ENCODE assay signal across 26 mouse cellular contexts in genomic region chr2:83549454-83549853, GRCm38 (mm10).
DNase-seq lines count a peak whose midpoint lies in the region; ATAC-seq and TF ChIP-seq lines count a peak whose summit lies in the region.
"Had no signal": no experiment of that assay in that cellular context is flagged by ENCODE, and none has a peak within 500 bp of the region (broad histone marks: within the 10 kb centered on the region; RNA-seq: fewer than 3 reads in every experiment).

No protein-coding gene starts in this region.

- TF ChIP-seq POLR2A in CH12.LX (IDR thresholded peaks at IDR 0.05; ENCODE audit: low read depth, low read length) (no peak), MEL (IDR thresholded peaks at IDR 0.05; ENCODE audit: control insufficient read depth in 1 of 2, insufficient read depth in 1 of 2, low read depth in 1 of 2, low read length in 2 of 2, poor library complexity in 1 of 2) (no peak)

- no peaks in the 10 kb centered on the region for H3K9me3 ChIP-seq in hindbrain, embryonic 11.5 days (ENCODE audit: control insufficient read depth, low read length)
- no peaks in the 10 kb centered on the region for H3K9me3 ChIP-seq in hindbrain, embryonic 12.5 days (replicated peaks)
- no peaks in the 10 kb centered on the region for H3K9me3 ChIP-seq in midbrain, embryonic 14.5 days (ENCODE audit: control insufficient read depth, low read length)
- H3K9me3 ChIP-seq in midbrain, embryonic 11.5 days (ENCODE audit: control insufficient read depth, low read length), result no peaks in the 10 kb centered on the region
- no peaks in the 10 kb centered on the region for H3K9me3 ChIP-seq in CH12.LX (replicated peaks; ENCODE audit: low read length)
- H3K9me3 ChIP-seq in MEL (replicated peaks; ENCODE audit: insufficient read depth, low read length), result no peaks in the 10 kb centered on the region
- H3K9me3 ChIP-seq: embryonic facial prominence, embryonic 12.5 days; embryonic facial prominence, embryonic 15.5 days; forebrain, embryonic 13.5 days; heart, embryonic 12.5 days; heart, embryonic 15.5 days; hindbrain, embryonic 10.5 days; hindbrain, embryonic 15.5 days had no signal

- TF ChIP-seq CTCF in CH12.LX (conservative IDR thresholded peaks at IDR 0.05 in 1 of 2, IDR thresholded peaks at IDR 0.05 in 1 of 2; ENCODE audit: low read depth in 2 of 2, low read length in 2 of 2) (no peak), MEL (IDR thresholded peaks at IDR 0.05 in 2 of 3, conservative IDR thresholded peaks at IDR 0.05 in 1 of 3; ENCODE audit: control insufficient read depth in 1 of 3, insufficient read depth in 1 of 3, low read depth in 2 of 3, low read length in 3 of 3, poor library complexity in 1 of 3, severe bottlenecking in 1 of 3) (no peak)

- dilution Hi-C loops in CH12.LX (cut with MboI; ENCODE audit: extremely low pct_ligation_motif_present, extremely low pct_unique_long_range_greater_than_20kb, low sequenced_read_pairs), result no loop called here

- no peaks in the 10 kb centered on the region for H3K79me2 ChIP-seq in CH12.LX (replicated peaks; ENCODE audit: control insufficient read depth, extremely low read depth, insufficient read depth, poor library complexity, severe bottlenecking)
- H3K79me2 ChIP-seq in MEL (ENCODE audit: control insufficient read depth, insufficient read depth, low read length, poor library complexity), result no peaks in the 10 kb centered on the region

- H3K27ac ChIP-seq in hindbrain, embryonic 11.5 days (ENCODE audit: low read depth, low read length), result no peak overlapping the region
- no peak overlapping the region for H3K27ac ChIP-seq in hindbrain, embryonic 12.5 days
- H3K27ac ChIP-seq in midbrain, embryonic 14.5 days (replicated peaks; ENCODE audit: low read depth, low read length), result no peak overlapping the region
- no peak overlapping the region for H3K27ac ChIP-seq in midbrain, embryonic 11.5 days (ENCODE audit: low read depth, low read length)
- no peak overlapping the region for H3K27ac ChIP-seq in CH12.LX (ENCODE audit: insufficient read depth, low read depth)
- no peak overlapping the region for H3K27ac ChIP-seq in MEL (ENCODE audit: control insufficient read depth, low read depth, low read length)
- H3K27ac ChIP-seq: embryonic facial prominence, embryonic 12.5 days; embryonic facial prominence, embryonic 15.5 days; forebrain, embryonic 13.5 days; heart, embryonic 15.5 days; hindbrain, embryonic 10.5 days; hindbrain, embryonic 15.5 days had no signal

- no peaks in the 10 kb centered on the region for H3K4me1 ChIP-seq in hindbrain, embryonic 11.5 days (replicated peaks; ENCODE audit: control insufficient read depth, insufficient read depth, low read length)
- H3K4me1 ChIP-seq in hindbrain, embryonic 12.5 days, result no peaks in the 10 kb centered on the region
- H3K4me1 ChIP-seq in midbrain, embryonic 14.5 days (ENCODE audit: control insufficient read depth, insufficient read depth, low read length), result no peaks in the 10 kb centered on the region
- no peaks in the 10 kb centered on the region for H3K4me1 ChIP-seq in midbrain, embryonic 11.5 days (ENCODE audit: control insufficient read depth, insufficient read depth, low read length)
- no peaks in the 10 kb centered on the region for H3K4me1 ChIP-seq in CH12.LX (ENCODE audit: control insufficient read depth in 1 of 2, insufficient read depth in 2 of 2)
- H3K4me1 ChIP-seq in MEL (ENCODE audit: control insufficient read depth in 1 of 2, insufficient read depth in 2 of 2, low read length in 2 of 2), result no peaks in the 10 kb centered on the region
- H3K4me1 ChIP-seq: embryonic facial prominence, embryonic 12.5 days; embryonic facial prominence, embryonic 15.5 days; forebrain, embryonic 13.5 days; heart, embryonic 12.5 days; heart, embryonic 15.5 days; hindbrain, embryonic 10.5 days; hindbrain, embryonic 15.5 days had no signal

- 0 out of 2 replicates have a peak, but pooled peaks have one; percentile 25 for ATAC-seq in hindbrain, embryonic 11.5 days (ENCODE audit: low FRiP score)
- ATAC-seq in hindbrain, embryonic 12.5 days (ENCODE audit: low FRiP score), result no peak
- ATAC-seq in midbrain, embryonic 14.5 days (ENCODE audit: low FRiP score, low TSS enrichment), result 0 out of 2 replicates have a peak, but pooled peaks have one; percentile 37
- ATAC-seq in midbrain, embryonic 11.5 days (ENCODE audit: low FRiP score), result no peak
- ATAC-seq: CD4-positive, CD25-positive, alpha-beta regulatory T cell, adult 4 months; forebrain, embryonic 13.5 days; forebrain, embryonic 16.5 days; Patski had no signal

- in situ Hi-C loops in CH12.LX (cut with MboI; ENCODE audit: low pct_ligation_motif_present, low pct_unique_long_range_greater_than_20kb, low sequenced_read_pairs), result no loop called here

- no peak overlapping the region for H3K9ac ChIP-seq in hindbrain, embryonic 11.5 days (ENCODE audit: low read depth, low read length)
- no peak overlapping the region for H3K9ac ChIP-seq in hindbrain, embryonic 12.5 days
- no peak overlapping the region for H3K9ac ChIP-seq in midbrain, embryonic 14.5 days (replicated peaks; ENCODE audit: low read length)
- H3K9ac ChIP-seq in midbrain, embryonic 11.5 days (ENCODE audit: low read length), result no peak overlapping the region
- no peak overlapping the region for H3K9ac ChIP-seq in CH12.LX (ENCODE audit: insufficient read depth, low read depth)
- H3K9ac ChIP-seq in MEL (ENCODE audit: control insufficient read depth, low read depth, low read length, poor library complexity, severe bottlenecking), result no peak overlapping the region
- H3K9ac ChIP-seq: embryonic facial prominence, embryonic 12.5 days; embryonic facial prominence, embryonic 15.5 days; forebrain, embryonic 13.5 days; heart, embryonic 12.5 days; heart, embryonic 15.5 days; hindbrain, embryonic 15.5 days had no signal

- no peak for TF ChIP-seq EP300 in CH12.LX (IDR thresholded peaks at IDR 0.05; ENCODE audit: low read length)
- TF ChIP-seq EP300 in MEL (IDR thresholded peaks at IDR 0.05; ENCODE audit: low read depth in 1 of 2, low read length in 2 of 2), result no peak

- no peaks in the 10 kb centered on the region for H3K36me3 ChIP-seq in hindbrain, embryonic 11.5 days (ENCODE audit: control insufficient read depth, insufficient read depth, low read length)
- no peaks in the 10 kb centered on the region for H3K36me3 ChIP-seq in hindbrain, embryonic 12.5 days
- H3K36me3 ChIP-seq in midbrain, embryonic 14.5 days (ENCODE audit: control insufficient read depth, insufficient read depth, low read length), result no peaks in the 10 kb centered on the region
- H3K36me3 ChIP-seq in midbrain, embryonic 11.5 days (ENCODE audit: control insufficient read depth, insufficient read depth, low read length), result no peaks in the 10 kb centered on the region
- H3K36me3 ChIP-seq in CH12.LX (replicated peaks in 1 of 2; ENCODE audit: control insufficient read depth in 1 of 2, insufficient read depth in 1 of 2, low read length in 1 of 2) (no peaks in the 10 kb centered on the region), MEL (ENCODE audit: control insufficient read depth in 1 of 2, insufficient read depth in 2 of 2, low read length in 2 of 2) (no peaks in the 10 kb centered on the region)
- H3K36me3 ChIP-seq: embryonic facial prominence, embryonic 12.5 days; embryonic facial prominence, embryonic 15.5 days; heart, embryonic 12.5 days; heart, embryonic 15.5 days; hindbrain, embryonic 10.5 days; hindbrain, embryonic 15.5 days had no signal

- no peak overlapping the region for H3K4me3 ChIP-seq in hindbrain, embryonic 11.5 days (ENCODE audit: low read depth, low read length)
- H3K4me3 ChIP-seq in hindbrain, embryonic 12.5 days, result no peak overlapping the region
- no peak overlapping the region for H3K4me3 ChIP-seq in midbrain, embryonic 14.5 days (replicated peaks; ENCODE audit: low read depth, low read length)
- no peak overlapping the region for H3K4me3 ChIP-seq in midbrain, embryonic 11.5 days (ENCODE audit: low read depth, low read length)
- H3K4me3 ChIP-seq in CH12.LX (replicated peaks in 1 of 3; ENCODE audit: low read depth in 2 of 3, low read length in 2 of 3, poor library complexity in 1 of 3), result no peak overlapping the region
- peak overlapping the region; percentile 29 to 31; a peak in 2 of 4 replicates for H3K4me3 ChIP-seq in MEL (ENCODE audit: control insufficient read depth in 1 of 2, insufficient read depth in 1 of 2, low read depth in 2 of 2, low read length in 2 of 2)
- H3K4me3 ChIP-seq: embryonic facial prominence, embryonic 12.5 days; embryonic facial prominence, embryonic 15.5 days; forebrain, embryonic 13.5 days; heart, embryonic 12.5 days; heart, embryonic 15.5 days; hindbrain, embryonic 10.5 days; hindbrain, embryonic 15.5 days had no signal

- TF ChIP-seq RAD21 in CH12.LX (IDR thresholded peaks at IDR 0.05; ENCODE audit: low read depth, low read length) (no peak), MEL (IDR thresholded peaks at IDR 0.05; ENCODE audit: low read depth, low read length) (no peak)

- H3K27me3 ChIP-seq in hindbrain, embryonic 11.5 days (ENCODE audit: control insufficient read depth, insufficient read depth, low read length), result no peaks in the 10 kb centered on the region
- no peaks in the 10 kb centered on the region for H3K27me3 ChIP-seq in hindbrain, embryonic 12.5 days
- H3K27me3 ChIP-seq in midbrain, embryonic 14.5 days (ENCODE audit: control insufficient read depth, insufficient read depth, low read length), result no peaks in the 10 kb centered on the region
- H3K27me3 ChIP-seq in midbrain, embryonic 11.5 days (ENCODE audit: control insufficient read depth, insufficient read depth, low read length), result no peaks in the 10 kb centered on the region
- H3K27me3 ChIP-seq in CH12.LX (replicated peaks) (no peaks in the 10 kb centered on the region), MEL (ENCODE audit: control insufficient read depth in 1 of 2, insufficient read depth in 2 of 2, low read length in 2 of 2) (no peaks in the 10 kb centered on the region)
- H3K27me3 ChIP-seq: embryonic facial prominence, embryonic 12.5 days; embryonic facial prominence, embryonic 15.5 days; forebrain, embryonic 13.5 days; heart, embryonic 12.5 days; heart, embryonic 15.5 days; hindbrain, embryonic 15.5 days; Patski had no signal

- no peak for DNase-seq in hindbrain, embryonic 11.5 days (ENCODE audit: low spot score)
- no peak for DNase-seq in midbrain, embryonic 14.5 days
- DNase-seq in midbrain, embryonic 11.5 days (ENCODE audit: low spot score, missing footprints), result no peak
- DNase-seq in CH12.LX (ENCODE audit: extremely low read depth) (no peak), MEL (ENCODE audit: low read depth, low spot score) (no peak)
- DNase-seq: adrenal gland, adult 2 months; adrenal gland, postnatal 14 days; cerebellum, adult 11 months; cerebellum, adult 2 months; cerebellum, adult 9-11 months; cerebellum, postnatal 25 days; gastrocnemius, postnatal 10 days; gastrocnemius, postnatal 36 days; heart, postnatal 10 days; heart, postnatal 36 days had no signal

- no peak overlapping the region for H3K4me2 ChIP-seq in hindbrain, embryonic 11.5 days (replicated peaks; ENCODE audit: low read depth, low read length)
- no peak overlapping the region for H3K4me2 ChIP-seq in hindbrain, embryonic 12.5 days (replicated peaks)
- H3K4me2 ChIP-seq in midbrain, embryonic 14.5 days (ENCODE audit: low read length), result no peak overlapping the region
- no peak overlapping the region for H3K4me2 ChIP-seq in midbrain, embryonic 11.5 days
- H3K4me2 ChIP-seq in CH12.LX (ENCODE audit: insufficient read depth, low read depth, poor library complexity, severe bottlenecking), result peak overlapping the region; percentile 51
- H3K4me2 ChIP-seq: embryonic facial prominence, embryonic 12.5 days; embryonic facial prominence, embryonic 15.5 days; forebrain, embryonic 13.5 days; heart, embryonic 12.5 days; heart, embryonic 15.5 days; hindbrain, embryonic 15.5 days had no signal

Comparison
In these comparisons a context has a peak if more than half of its experiments do, and no peak if none do; other contexts are left out.
1. ATAC-seq: peak in hindbrain, embryonic 11.5 days (single experiment) and midbrain, embryonic 14.5 days (single experiment); none in hindbrain, embryonic 12.5 days (single experiment) and midbrain, embryonic 11.5 days (single experiment).
2. H3K4me3 ChIP-seq: peak in MEL (2 of 2); none in hindbrain, embryonic 11.5 days (single experiment), hindbrain, embryonic 12.5 days (single experiment), midbrain, embryonic 14.5 days (single experiment), midbrain, embryonic 11.5 days (single experiment) and CH12.LX (0 of 3).